Mouse (Mus musculus) heart, adult 2 months (tissue): ENCODE measurements around the gene Gpr55. TPM values are rescaled to one million over a fixed set of nuclear protein-coding genes. Genes with fewer than 3 reads are reported as not detected.

Source experiments
- DNase-seq, 2 experiments: peaks; one replicate each; pipeline ENCODE4 v3.0.0; 2021
- H3K27ac ChIP-seq: fragments of 200-600 bp; 2 replicates; pipeline ENCODE4 v1.8.1; 2022
- H3K27me3 ChIP-seq: fragments of 200-500 bp; 2 replicates; pipeline ENCODE4 v1.6.1; 2012; ENCODE audit warnings: mild to moderate bottlenecking, low read length, inconsistent platforms, mixed read lengths; ENCODE audit not compliant: control insufficient read depth, insufficient read depth
- H3K36me3 ChIP-seq: fragments of 200-500 bp; 2 replicates; pipeline ENCODE4 v1.6.1; 2012; ENCODE audit warnings: low read length, inconsistent platforms; ENCODE audit not compliant: control insufficient read depth, insufficient read depth
- H3K4me1 ChIP-seq: fragments of 200-500 bp; 2 replicates; pipeline ENCODE4 v1.6.1; 2011; ENCODE audit warnings: low read length; ENCODE audit not compliant: control insufficient read depth, insufficient read depth
- H3K4me3 ChIP-seq: fragments of 200-600 bp; 2 replicates; pipeline ENCODE4 v1.8.1; 2022
- H3K79me2 ChIP-seq: fragments of 200-500 bp; replicated peaks from 2 replicates; pipeline ENCODE4 v1.6.1; 2012; ENCODE audit warnings: mild to moderate bottlenecking, inconsistent platforms, low read length, moderate library complexity, mixed read lengths; ENCODE audit not compliant: control insufficient read depth, insufficient read depth
- H3K9ac ChIP-seq: fragments of 200-500 bp; 2 replicates; pipeline ENCODE4 v1.6.1; 2012; ENCODE audit warnings: low read depth, mild to moderate bottlenecking, control low read depth, inconsistent platforms, low read length, mixed read lengths
- CTCF ChIP-seq: fragments of 200-600 bp; IDR thresholded peaks from 2 replicates; pipeline ENCODE4 v1.8.1; 2022; ENCODE audit warnings: antibody characterized with exemption, mild to moderate bottlenecking, moderate library complexity
- EP300 ChIP-seq: fragments of 200-500 bp; IDR thresholded peaks from 2 replicates; pipeline ENCODE4 v1.6.1; 2011; ENCODE audit warnings: low read depth, low read length, control low read depth; ENCODE audit not compliant: insufficient read depth
- POLR2A ChIP-seq: fragments of 200-500 bp; IDR thresholded peaks from 2 replicates; pipeline ENCODE4 v1.6.1; 2011; ENCODE audit warnings: mild to moderate bottlenecking, low read depth, low read length, control low read depth; ENCODE audit not compliant: insufficient read depth
- WGBS: fragments of 180-500 bp; shearing (Covaris S2); methylation state at CpG from one replicate; pipeline ENCODE4 v1.1.7; 2018; 5-methylcytosine and 5-hydroxymethylcytosine counted together
- intact Hi-C: fragments of 180-260 bp; cut with DNase I; formaldehyde crosslinking; loops from one replicate; pipeline ENCODE4 v1.15.1; 2025
- polyA plus RNA-seq: library from polyadenylated mRNA; depleted of rRNA; stranded (reverse); fragments of >200 nt; gene quantifications from 2 replicates; pipeline ENCODE4 v1.2.3, GENCODE M21; 2012
- total RNA-seq, 2 experiments: library from RNA; stranded (reverse); gene quantifications; 2 replicates each; pipeline ENCODE4 v1.2.3; 2021

The Gpr55 gene
- total and polyA plus RNA-seq, 3 experiments, result not detected

DNA sequence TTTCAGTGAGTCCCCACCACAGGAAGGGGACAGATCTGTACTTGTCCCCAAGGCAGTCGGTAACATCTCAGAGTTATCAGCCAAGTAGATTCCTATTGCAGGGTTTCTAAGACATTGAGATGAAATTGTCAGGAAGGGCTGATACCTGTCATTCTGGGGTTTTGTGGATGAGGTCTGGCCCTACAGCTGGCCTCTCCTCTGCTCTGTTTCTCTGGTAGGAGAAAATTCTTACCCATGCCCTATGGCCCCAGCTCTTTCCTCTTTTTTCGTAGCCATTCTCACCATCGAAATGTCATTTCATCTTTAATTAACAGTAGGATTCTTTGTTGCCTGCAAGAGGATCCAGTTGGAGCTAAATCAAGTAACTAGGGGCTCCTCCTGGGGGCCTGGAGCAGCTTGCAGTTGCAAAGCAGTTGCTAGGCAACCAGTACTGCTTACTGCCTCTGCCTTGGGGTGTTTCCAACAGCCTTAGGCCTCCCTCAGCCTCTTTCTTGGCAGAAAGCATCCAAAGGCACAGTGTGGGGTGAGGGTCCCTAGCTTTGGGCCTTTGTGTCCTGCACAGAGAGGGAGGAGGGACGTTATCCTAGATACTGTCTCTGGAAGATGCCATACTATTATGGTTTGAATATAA lies 32.6 kb downstream of the Gpr55 start, which contains the start of gene 4933407L21Rik:
4933407L21Rik (plus strand) TSS at position 427 of the 631 bp plus-strand sequence.
- no peak within 1 kb of the TSS; the same call in 1 of the 2 replicates for H3K27ac ChIP-seq
- 46% methylated on average over 4 of the region's 4 CpGs for whole genome bisulfite sequencing
- DNase-seq, result no peak

DNA sequence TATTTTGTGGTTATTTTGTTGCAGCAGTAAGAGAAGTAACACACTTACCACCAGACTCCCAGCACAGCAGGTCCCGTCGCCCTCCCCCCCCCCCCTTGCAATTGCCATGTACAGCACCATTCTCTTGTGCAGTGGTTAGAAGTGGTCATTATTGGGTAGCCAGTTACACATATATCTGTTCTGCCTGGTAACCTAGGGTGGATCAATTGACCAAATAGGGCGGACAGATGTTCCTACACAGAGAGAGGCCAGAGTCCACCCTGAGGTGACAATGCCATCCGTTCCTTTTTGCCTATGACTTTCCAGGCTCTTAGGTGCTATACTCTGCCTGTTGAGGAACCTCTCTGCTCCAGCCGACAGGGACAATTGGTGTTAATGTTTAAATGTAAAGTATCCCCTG lies 35.6 kb downstream of the Gpr55 start:
- H3K4me1 ChIP-seq, result peaks cover 5% of the 10 kb centered on the region; the same call in 1 of the 2 replicates
- TF ChIP-seq EP300, result no peak
- TF ChIP-seq CTCF, result no peak
- no peak for TF ChIP-seq POLR2A
- WGBS, result 89% methylated on average over 5 of the region's 5 CpGs
- no peaks in the 10 kb centered on the region for H3K36me3 ChIP-seq
- intact Hi-C loops, result no loop called here
- H3K4me3 ChIP-seq, result no peak overlapping the region
- no peak for DNase-seq
- H3K9ac ChIP-seq, result no peak overlapping the region
- no peaks in the 10 kb centered on the region for H3K79me2 ChIP-seq
- no peaks in the 10 kb centered on the region for H3K27me3 ChIP-seq
- H3K27ac ChIP-seq, result no peak overlapping the region

More for the DNA sequence above, 32.6 kb downstream of the Gpr55 start, which contains the start of gene 4933407L21Rik:
- H3K4me3 ChIP-seq, result no peak within 1 kb of the TSS
- no peaks in the 10 kb centered on the region for H3K27me3 ChIP-seq
- H3K4me1 ChIP-seq, result peaks cover 6% of the 10 kb centered on the region; the same call in 1 of the 2 replicates
- intact Hi-C loops, result no loop called here
- TF ChIP-seq CTCF (no peak), POLR2A (no peak), EP300 (no peak)
- H3K36me3 ChIP-seq, result no peaks in the 10 kb centered on the region
- no peaks in the 10 kb centered on the region for H3K79me2 ChIP-seq
- no peak within 1 kb of the TSS for H3K9ac ChIP-seq

DNA sequence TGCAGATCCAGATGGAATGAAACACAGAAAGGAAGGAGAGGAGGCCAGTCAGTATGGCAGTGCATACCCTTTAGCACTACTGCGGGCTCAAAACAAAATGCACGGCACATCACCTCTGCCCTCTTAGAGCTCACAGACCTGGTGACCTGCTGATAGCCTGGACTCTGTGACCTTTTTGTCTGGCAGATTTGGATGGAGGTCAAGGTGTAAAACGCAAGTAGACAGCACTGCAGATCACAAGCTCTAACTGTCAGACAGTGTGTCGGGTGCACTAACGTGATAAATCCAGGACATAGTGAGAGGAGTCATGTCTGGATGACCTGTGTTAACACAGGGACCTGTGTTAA lies 38.0 kb downstream of the Gpr55 start:
- DNase-seq, result no peak
- TF ChIP-seq CTCF (no peak), EP300 (no peak), POLR2A (no peak)
- 86% methylated on average over 5 of the region's 5 CpGs for whole genome bisulfite sequencing

DNA sequence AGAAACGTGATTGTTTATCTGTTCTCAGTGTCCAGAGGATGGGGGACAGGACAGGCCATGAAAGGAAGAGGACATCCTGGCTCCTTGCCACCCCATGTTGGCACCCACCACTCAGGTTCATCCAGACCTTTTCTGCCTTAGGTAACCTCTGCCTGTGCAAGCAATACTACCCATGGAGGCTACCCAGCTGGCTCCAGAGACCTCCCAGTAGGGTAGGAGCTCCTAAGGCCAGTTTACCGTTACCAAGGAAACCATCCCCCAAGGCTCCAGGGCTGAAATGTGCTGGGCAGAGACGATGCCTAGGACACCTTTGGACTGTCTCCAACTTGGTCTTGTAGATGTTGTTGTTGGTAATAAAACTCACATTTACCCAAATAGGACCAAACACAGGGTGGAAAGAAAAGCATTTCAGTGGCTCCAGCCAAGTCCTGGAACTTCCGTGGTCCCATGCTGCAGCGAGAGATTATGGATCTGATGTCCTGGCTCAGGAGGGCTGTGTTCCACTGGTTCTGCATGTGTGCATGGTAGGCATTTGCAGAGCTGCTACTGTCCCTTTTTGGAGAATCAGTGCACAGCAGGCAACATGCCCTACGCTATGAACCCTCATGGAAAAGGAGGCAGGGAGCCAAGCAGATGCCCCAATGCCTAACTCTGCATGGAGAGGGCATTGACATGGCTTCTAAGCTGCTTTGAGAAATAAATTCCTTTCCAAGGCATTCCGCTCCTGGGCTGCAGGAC lies 38.5 kb downstream of the Gpr55 start:
- Histone ChIP-seq H3K9ac (no peak overlapping the region), H3K79me2 (no peaks in the 10 kb centered on the region), H3K27me3 (no peaks in the 10 kb centered on the region), H3K36me3 (no peaks in the 10 kb centered on the region), H3K27ac (no peak overlapping the region), H3K4me1 (0 out of 2 replicates have a peak, but pooled peaks cover 2% of the 10 kb centered on the region), H3K4me3 (no peak overlapping the region)
- intact Hi-C loops, result no loop called here
- WGBS, result 59% methylated on average over 7 of the region's 7 CpGs
- no peak for DNase-seq
- no peak for TF ChIP-seq CTCF
- no peak for TF ChIP-seq EP300
- no peak for TF ChIP-seq POLR2A

More for the DNA sequence above, 38.0 kb downstream of the Gpr55 start:
- intact Hi-C loops, result no loop called here
- H3K4me1 ChIP-seq, result peaks cover 3% of the 10 kb centered on the region; the same call in 1 of the 2 replicates
- H3K27ac ChIP-seq, result no peak overlapping the region
- H3K9ac ChIP-seq, result no peak overlapping the region
- no peaks in the 10 kb centered on the region for H3K27me3 ChIP-seq
- H3K36me3 ChIP-seq, result no peaks in the 10 kb centered on the region
- no peak overlapping the region for H3K4me3 ChIP-seq
- H3K79me2 ChIP-seq, result no peaks in the 10 kb centered on the region

DNA sequence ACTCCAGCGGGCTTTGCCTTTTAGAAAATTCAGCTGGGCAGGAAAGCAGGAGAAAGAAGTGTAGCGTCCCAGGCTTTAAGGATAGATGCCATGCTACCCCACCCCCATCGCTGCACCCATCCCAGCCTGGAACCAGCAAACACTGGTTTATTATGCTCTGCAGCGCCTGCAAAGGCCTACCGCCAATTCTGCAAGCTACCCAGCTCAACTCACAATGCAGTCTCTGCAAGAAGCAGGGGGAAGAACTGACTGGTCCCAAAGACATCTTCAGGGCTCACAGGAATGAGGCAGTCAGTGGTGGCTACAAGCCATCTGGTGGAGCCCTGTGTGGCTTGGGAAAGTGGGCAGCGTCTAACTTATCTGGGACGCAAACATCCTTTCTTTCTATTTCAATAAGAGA lies 39.1 kb downstream of the Gpr55 start:
- no peak overlapping the region for H3K27ac ChIP-seq
- H3K9ac ChIP-seq, result no peak overlapping the region
- no peak for DNase-seq
- 0 out of 2 replicates have a peak, but pooled peaks cover 2% of the 10 kb centered on the region for H3K4me1 ChIP-seq
- intact Hi-C loops, result no loop called here
- H3K79me2 ChIP-seq, result no peaks in the 10 kb centered on the region
- no peaks in the 10 kb centered on the region for H3K36me3 ChIP-seq
- TF ChIP-seq CTCF (no peak), EP300 (no peak), POLR2A (no peak)
- WGBS, result 86% methylated on average over 7 of the region's 7 CpGs
- H3K27me3 ChIP-seq, result no peaks in the 10 kb centered on the region
- H3K4me3 ChIP-seq, result no peak overlapping the region

DNA sequence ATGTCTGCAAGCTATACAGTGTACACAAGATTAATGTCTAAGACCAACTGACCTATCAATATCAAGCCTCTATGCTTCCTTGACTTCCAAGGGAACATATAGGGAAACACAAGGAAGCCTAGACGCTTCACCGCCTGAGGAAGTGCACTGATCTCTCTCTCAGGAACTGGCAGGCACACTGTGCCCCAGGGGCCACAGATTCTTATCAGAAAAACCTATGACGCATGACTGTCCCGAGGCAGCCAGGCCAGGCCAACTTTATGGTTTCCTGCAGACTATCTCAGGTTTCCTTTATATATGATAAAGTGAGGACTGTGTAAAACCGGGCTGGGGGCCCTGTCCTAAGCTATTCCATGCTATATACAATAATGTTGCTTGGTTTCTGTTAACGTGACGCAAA lies 41.2 kb downstream of the Gpr55 start:
- no peak overlapping the region for H3K9ac ChIP-seq
- WGBS, result 65% methylated on average over 7 of the region's 7 CpGs
- H3K4me3 ChIP-seq, result no peak overlapping the region
- TF ChIP-seq POLR2A (no peak), CTCF (no peak), EP300 (no peak)
- no peaks in the 10 kb centered on the region for H3K79me2 ChIP-seq
- intact Hi-C loops, result no loop called here
- no peak overlapping the region for H3K27ac ChIP-seq
- no peaks in the 10 kb centered on the region for H3K4me1 ChIP-seq
- no peak for DNase-seq
- H3K36me3 ChIP-seq, result no peaks in the 10 kb centered on the region
- H3K27me3 ChIP-seq, result no peaks in the 10 kb centered on the region
